Mouse (Mus musculus) C2C12 (cell line): ENCODE measurements around the gene Tenm4.

Source experiments
- CTCF ChIP-seq: IDR thresholded peaks from one replicate; pipeline ENCODE4 v1.5.1; 2011; ENCODE audit not compliant: control insufficient read depth, insufficient read depth, insufficient read length
- FOSL1 ChIP-seq: IDR thresholded peaks from one replicate; pipeline ENCODE4 v1.8.0; 2011; ENCODE audit warnings: mild to moderate bottlenecking, low read length; ENCODE audit not compliant: poor library complexity, insufficient read depth, severe bottlenecking
- MAX ChIP-seq: IDR thresholded peaks from one replicate; pipeline ENCODE4 v1.6.1; 2011; ENCODE audit warnings: mild to moderate bottlenecking, control low read depth

GRCm38 (mm10) chr7:96708968-96709367 is 537.9 kb downstream of the Tenm4 start:
- no peak for TF ChIP-seq CTCF
- no peak for TF ChIP-seq MAX
- TF ChIP-seq FOSL1, result no peak
